Mouse (Mus musculus) heart, embryonic 14.5 days (tissue): Measurements from ENCODE around the gene Kcnq1. TPM values are rescaled to one million over a fixed set of nuclear protein-coding genes. Genes with fewer than 3 reads are reported as not detected.

Source experiments
- ATAC-seq: fragments of 200-750 bp; cut with Nextera tagmentation; 2 replicates; pipeline ENCODE4 v1.8.0; 2017; ENCODE audit warnings: low read depth, moderate TSS enrichment; ENCODE audit not compliant: insufficient number of reproducible peaks, insufficient read depth, low FRiP score
- H3K27ac ChIP-seq, 2 experiments: fragments of 200-500 bp in 1 of 2; fragments of 300-500 bp in 1 of 2; sonication (generic) in 1 of 2; replicated peaks in 1 of 2; 2 replicates each; pipeline ENCODE4 v1.5.1; 2012 to 2014; ENCODE audit warnings: low read depth in 2 of 2, low read length in 2 of 2, control low read depth in 1 of 2, mild to moderate bottlenecking in 1 of 2, mixed read lengths in 1 of 2; ENCODE audit not compliant: control insufficient read depth in 1 of 2, insufficient read depth in 1 of 2
- H3K27me3 ChIP-seq: fragments of 300-500 bp; sonication (generic); 2 replicates; pipeline ENCODE4 v1.6.1; 2014; ENCODE audit warnings: mild to moderate bottlenecking, low read length, control low read depth; ENCODE audit not compliant: control insufficient read depth, insufficient read depth
- H3K36me3 ChIP-seq: fragments of 300-500 bp; sonication (generic); 2 replicates; pipeline ENCODE4 v1.6.1; 2014; ENCODE audit warnings: mild to moderate bottlenecking, control low read depth, low read length, mixed read lengths; ENCODE audit not compliant: control insufficient read depth, insufficient read depth
- H3K4me1 ChIP-seq, 2 experiments: fragments of 200-500 bp in 1 of 2; fragments of 300-500 bp in 1 of 2; sonication (generic) in 1 of 2; 2 replicates each; pipeline ENCODE4 v1.6.1; 2012 to 2014; ENCODE audit warnings: low read length in 2 of 2, control low read depth in 1 of 2, mixed read lengths in 1 of 2; ENCODE audit not compliant: control insufficient read depth in 2 of 2, insufficient read depth in 2 of 2
- H3K4me2 ChIP-seq: fragments of 300-500 bp; sonication (generic); 2 replicates; pipeline ENCODE4 v1.6.1; 2014; ENCODE audit warnings: mild to moderate bottlenecking, low read length
- H3K4me3 ChIP-seq, 2 experiments: fragments of 200-500 bp in 1 of 2; fragments of 300-500 bp in 1 of 2; sonication (generic) in 1 of 2; 2 replicates each; pipeline ENCODE4 v1.5.1; 2012 to 2014; ENCODE audit warnings: low read length in 2 of 2, mild to moderate bottlenecking in 2 of 2, control low read depth in 1 of 2, low read depth in 1 of 2, moderate library complexity in 1 of 2; ENCODE audit not compliant: control insufficient read depth in 1 of 2, insufficient read depth in 1 of 2
- H3K9ac ChIP-seq: fragments of 300-500 bp; sonication (generic); 2 replicates; pipeline ENCODE4 v1.6.1; 2014; ENCODE audit warnings: mild to moderate bottlenecking, low read length
- H3K9me3 ChIP-seq: fragments of 300-500 bp; sonication (generic); 2 replicates; pipeline ENCODE4 v1.6.1; 2016; ENCODE audit warnings: low read length, control low read depth; ENCODE audit not compliant: control insufficient read depth
- WGBS: fragments of 180-500 bp; shearing (Covaris S2); extraction: QIAGEN DNeasy Blood & Tissue Kit; methylation state at CpG from one replicate; pipeline ENCODE4 v1.1.7; 2014; 5-methylcytosine and 5-hydroxymethylcytosine counted together
- polyA plus RNA-seq: library from polyadenylated mRNA; unstranded; fragments of >200 nt; fragmentation: Nextera tagmentation; extraction: Ambion mirVana; gene quantifications from 2 replicates; pipeline ENCODE4 v1.2.1, GENCODE M21; 2014

Kcnq1 gene
- polyA plus RNA-seq, 1 experiment from 2014 or later: 28.1 TPM

DNA sequence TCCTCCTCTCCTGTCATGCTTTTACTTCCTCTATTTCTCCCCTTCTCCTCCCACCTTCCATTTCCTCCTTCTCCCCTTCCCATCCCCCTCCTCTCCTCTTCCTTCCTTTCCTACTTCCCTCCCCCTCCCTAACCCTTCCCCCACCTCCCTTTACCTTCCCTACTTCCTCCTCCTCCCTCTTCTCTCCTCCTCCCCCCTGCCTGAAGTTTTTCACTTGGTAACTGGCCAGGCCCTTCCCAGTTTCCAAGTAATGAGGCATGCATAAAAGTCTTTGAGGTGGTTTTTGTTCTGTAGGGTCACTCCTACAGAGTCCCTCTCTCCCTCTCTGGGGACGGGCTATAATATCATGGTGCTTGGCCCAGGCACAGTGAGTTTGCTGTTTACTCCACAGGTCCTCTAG is 13.2 kb downstream of the Kcnq1 start:
- Histone ChIP-seq H3K27me3 (no peaks in the 10 kb centered on the region), H3K9ac (no peak overlapping the region), H3K27ac (peak overlapping the region; percentile 76 to 96), H3K4me1 (peaks cover 60 to 69% of the 10 kb centered on the region in 2 experiments), H3K4me2 (no peak overlapping the region), H3K9me3 (peaks cover 5% of the 10 kb centered on the region; the same call in 1 of the 2 replicates), H3K36me3 (0 out of 2 replicates have a peak, but pooled peaks cover 5% of the 10 kb centered on the region), H3K4me3 (no peak overlapping the region)
- WGBS: 56% methylated on average over 1 of the region's 1 CpGs
- no peak for ATAC-seq

DNA sequence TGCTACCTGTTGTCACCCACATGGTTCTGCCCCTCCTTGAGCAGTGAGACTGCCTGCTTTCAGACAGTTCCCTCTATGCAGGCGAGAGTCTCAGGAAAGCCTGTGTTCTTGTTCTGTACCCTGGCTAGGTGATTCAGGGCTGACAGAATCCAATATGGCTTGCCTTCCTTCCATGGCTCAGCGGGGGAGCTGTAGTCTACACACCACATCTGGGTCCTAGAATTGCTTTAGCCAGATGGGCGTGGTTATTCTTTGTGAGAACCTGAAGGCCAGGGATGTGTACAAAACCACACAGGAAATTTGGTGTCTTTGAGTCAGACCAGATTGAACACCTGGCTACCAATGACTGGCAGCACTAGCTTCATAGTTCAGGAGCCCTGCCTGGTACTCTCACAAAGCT is 13.7 kb downstream of the Kcnq1 start:
- 80% methylated on average over 3 of the region's 3 CpGs for WGBS
- H3K27me3 ChIP-seq: no peaks in the 10 kb centered on the region
- H3K4me1 ChIP-seq: peaks cover 64 to 73% of the 10 kb centered on the region in 2 experiments
- no peak overlapping the region for H3K9ac ChIP-seq
- peaks cover 2% of the 10 kb centered on the region; the same call in 1 of the 2 replicates for H3K9me3 ChIP-seq
- H3K36me3 ChIP-seq: 0 out of 2 replicates have a peak, but pooled peaks cover 5% of the 10 kb centered on the region
- peak overlapping the region; percentile 76 to 96 for H3K27ac ChIP-seq
- H3K4me2 ChIP-seq: no peak overlapping the region
- no peak overlapping the region for H3K4me3 ChIP-seq
- ATAC-seq: no peak

DNA sequence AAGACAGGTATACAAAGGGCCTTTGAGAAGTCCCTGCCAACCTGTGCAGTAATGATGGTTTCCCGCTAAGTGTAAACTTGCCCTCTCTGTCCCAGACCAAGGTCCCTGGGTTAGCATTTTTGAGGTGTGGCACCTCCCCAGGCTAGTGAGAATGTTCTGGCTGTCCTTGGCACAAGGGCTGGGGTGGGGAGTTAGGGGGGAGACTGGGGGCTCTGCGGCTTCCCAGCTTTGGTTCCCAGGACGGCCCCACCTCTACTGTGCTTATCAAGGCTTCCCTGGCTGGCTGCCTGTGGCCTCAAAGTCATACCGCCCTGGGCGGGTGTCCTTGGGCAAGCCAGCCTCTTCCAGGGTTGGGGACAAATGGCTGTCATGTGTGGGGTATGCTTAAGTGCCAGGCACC is 16.0 kb downstream of the Kcnq1 start:
- 13% methylated on average over 5 of the region's 5 CpGs for WGBS
- no peak overlapping the region for H3K4me3 ChIP-seq
- peaks cover 72 to 81% of the 10 kb centered on the region in 2 experiments for H3K4me1 ChIP-seq
- no peaks in the 10 kb centered on the region for H3K27me3 ChIP-seq
- H3K9ac ChIP-seq: peak overlapping the region; percentile 68
- H3K36me3 ChIP-seq: peaks cover 3% of the 10 kb centered on the region; the same call in 1 of the 2 replicates
- H3K4me2 ChIP-seq: 0 out of 2 replicates have a peak overlapping the region, but pooled peaks have one; percentile 24
- H3K9me3 ChIP-seq: no peaks in the 10 kb centered on the region
- peak overlapping the region; percentile 95 to 96 for H3K27ac ChIP-seq
- ATAC-seq: peak; percentile 70

GRCm38 (mm10) chr7:143123876-143124669 is 17.9 kb downstream of the Kcnq1 start:
- no peaks in the 10 kb centered on the region for H3K27me3 ChIP-seq
- no peaks in the 10 kb centered on the region for H3K9me3 ChIP-seq
- H3K27ac ChIP-seq: peak overlapping the region; percentile 91 to 96
- H3K9ac ChIP-seq: peak overlapping the region; percentile 63
- no peak overlapping the region for H3K4me3 ChIP-seq
- peaks cover 59 to 65% of the 10 kb centered on the region in 2 experiments for H3K4me1 ChIP-seq
- ATAC-seq: peak; percentile 76
- peak overlapping the region; percentile 54 for H3K4me2 ChIP-seq
- 10% methylated on average over 6 of the region's 6 CpGs for WGBS
- H3K36me3 ChIP-seq: peaks cover 3% of the 10 kb centered on the region; the same call in 1 of the 2 replicates

- Histone ChIP-seq H3K9me3 (no peaks in the 10 kb centered on the region), H3K4me1 (peaks cover 51 to 57% of the 10 kb centered on the region in 2 experiments), H3K36me3 (peaks cover 7% of the 10 kb centered on the region; the same call in 1 of the 2 replicates), H3K4me3 (no peak overlapping the region; a peak in 1 of 4 replicates), H3K9ac (peak overlapping the region; percentile 63), H3K27me3 (no peaks in the 10 kb centered on the region), H3K27ac (peak overlapping the region; percentile 91 to 96), H3K4me2 (peak overlapping the region; percentile 54)
- no peak for ATAC-seq
- WGBS: 57% methylated on average over 3 of the region's 3 CpGs
These were observed 18.7 kb downstream of the Kcnq1 start for GRCm38 (mm10) chr7:143124902-143125301.

- ATAC-seq: no peak
- H3K9me3 ChIP-seq: no peaks in the 10 kb centered on the region
- WGBS: 84% methylated on average over 5 of the region's 5 CpGs
- no peak overlapping the region for H3K27ac ChIP-seq
- peaks cover 8 to 25% of the 10 kb centered on the region in 2 experiments for H3K4me1 ChIP-seq
- H3K9ac ChIP-seq: no peak overlapping the region
- no peaks in the 10 kb centered on the region for H3K27me3 ChIP-seq
- peaks cover 4% of the 10 kb centered on the region; the same call in 1 of the 2 replicates for H3K36me3 ChIP-seq
- H3K4me3 ChIP-seq: no peak overlapping the region
- no peak overlapping the region for H3K4me2 ChIP-seq
These were observed 26.7 kb downstream of the Kcnq1 start for GRCm38 (mm10) chr7:143132815-143133214.

DNA sequence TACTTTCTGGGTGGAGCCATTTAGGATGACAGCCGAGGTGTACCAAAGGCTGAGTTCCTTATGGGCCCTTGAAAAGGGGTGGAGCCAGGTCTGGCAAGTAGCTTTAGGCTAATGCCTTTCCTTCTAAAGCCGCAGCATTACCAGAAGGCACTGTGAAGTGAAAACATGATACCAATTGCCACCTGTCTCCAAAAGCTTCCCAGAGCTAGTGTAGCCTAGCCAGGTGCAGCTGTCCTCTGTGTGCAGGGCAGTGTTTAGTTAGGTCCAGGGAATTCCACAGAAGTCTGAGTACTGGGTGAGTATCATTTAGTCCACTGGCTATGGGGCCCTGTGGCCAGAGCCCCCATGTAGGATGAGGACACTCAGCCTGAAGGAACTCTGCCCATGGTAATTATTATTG is 30.0 kb downstream of the Kcnq1 start:
- Histone ChIP-seq H3K9me3 (no peaks in the 10 kb centered on the region), H3K9ac (no peak overlapping the region), H3K4me3 (no peak overlapping the region), H3K4me2 (no peak overlapping the region), H3K36me3 (no peaks in the 10 kb centered on the region), H3K27me3 (no peaks in the 10 kb centered on the region), H3K4me1 (peaks cover 27 to 53% of the 10 kb centered on the region in 2 experiments), H3K27ac (no peak overlapping the region)
- WGBS: 62% methylated on average over 2 of the region's 2 CpGs
- ATAC-seq: no peak
